Mouse (Mus musculus) liver, postnatal 0 days (tissue): ENCODE measurements around the gene Ube2m. TPM values are rescaled to one million over a fixed set of nuclear protein-coding genes. Genes with fewer than 3 reads are reported as not detected.
"Not testable (repeated sequence)": the region's sequence is repeated elsewhere in the genome, so short reads cannot be mapped to it uniquely, and the experiment has no call there.

ENCODE experiments used
- ATAC-seq: fragments of 200-750 bp; cut with Nextera tagmentation; 2 replicates; pipeline ENCODE4 v1.8.0; 2017; ENCODE audit warnings: mild to moderate bottlenecking, moderate library complexity
- DNase-seq: peaks from one replicate; pipeline ENCODE4 v3.0.0-alpha.2; 2016
- H3K27ac ChIP-seq: fragments of 300-500 bp; sonication (generic); 2 replicates; pipeline ENCODE4 v1.5.1; 2014; ENCODE audit warnings: antibody characterized with exemption, moderate library complexity, mild to moderate bottlenecking, low read depth
- H3K27me3 ChIP-seq: fragments of 300-500 bp; sonication (generic); 2 replicates; pipeline ENCODE4 v1.6.1; 2014; ENCODE audit warnings: low read length, control low read depth, mixed read lengths; ENCODE audit not compliant: insufficient read depth
- H3K36me3 ChIP-seq: fragments of 300-500 bp; sonication (generic); replicated peaks from 2 replicates; pipeline ENCODE4 v1.6.1; 2014; ENCODE audit warnings: mild to moderate bottlenecking, control low read depth, low read length, moderate library complexity, mixed read lengths; ENCODE audit not compliant: insufficient read depth
- H3K4me1 ChIP-seq: fragments of 300-500 bp; sonication (generic); 2 replicates; pipeline ENCODE4 v1.6.1; 2014; ENCODE audit warnings: antibody characterized with exemption, mild to moderate bottlenecking, control low read depth; ENCODE audit not compliant: insufficient read depth
- H3K4me2 ChIP-seq: fragments of 300-500 bp; sonication (generic); 2 replicates; pipeline ENCODE4 v1.6.1; 2014; ENCODE audit warnings: low read depth, mild to moderate bottlenecking, low read length, moderate library complexity, mixed read lengths
- H3K4me3 ChIP-seq: fragments of 300-500 bp; sonication (generic); 2 replicates; pipeline ENCODE4 v1.5.1; 2014; ENCODE audit warnings: low read depth, low read length
- H3K9ac ChIP-seq: fragments of 300-500 bp; sonication (generic); replicated peaks from 2 replicates; pipeline ENCODE4 v1.6.1; 2014; ENCODE audit warnings: mild to moderate bottlenecking, moderate library complexity
- H3K9me3 ChIP-seq: fragments of 300-500 bp; sonication (generic); 2 replicates; pipeline ENCODE4 v1.6.1; 2016; ENCODE audit warnings: mild to moderate bottlenecking, control low read depth, low read length, mixed read lengths
- CTCF ChIP-seq: sonication (generic); IDR thresholded peaks from 2 replicates; pipeline ENCODE4 v1.5.1; 2016; ENCODE audit warnings: antibody characterized with exemption, low read depth
- EP300 ChIP-seq: IDR thresholded peaks from 2 replicates; pipeline ENCODE4 v1.6.1; 2016; ENCODE audit warnings: antibody characterized with exemption, low read depth, mild to moderate bottlenecking
- WGBS: fragments of 180-500 bp; shearing (Covaris S2); extraction: QIAGEN DNeasy Blood & Tissue Kit; methylation state at CpG from one replicate; pipeline ENCODE4 v1.1.7; 2014; ENCODE audit not compliant: insufficient replicate concordance; 5-methylcytosine and 5-hydroxymethylcytosine counted together
- polyA plus RNA-seq: library from polyadenylated mRNA; unstranded; fragments of >200 nt; fragmentation: Nextera tagmentation; extraction: Ambion mirVana; gene quantifications from 2 replicates; pipeline ENCODE4 v1.2.1, GENCODE M21; 2015

The Ube2m gene
- polyA plus RNA-seq = 53.8 and 59.8 TPM in 2 replicates

DNA sequence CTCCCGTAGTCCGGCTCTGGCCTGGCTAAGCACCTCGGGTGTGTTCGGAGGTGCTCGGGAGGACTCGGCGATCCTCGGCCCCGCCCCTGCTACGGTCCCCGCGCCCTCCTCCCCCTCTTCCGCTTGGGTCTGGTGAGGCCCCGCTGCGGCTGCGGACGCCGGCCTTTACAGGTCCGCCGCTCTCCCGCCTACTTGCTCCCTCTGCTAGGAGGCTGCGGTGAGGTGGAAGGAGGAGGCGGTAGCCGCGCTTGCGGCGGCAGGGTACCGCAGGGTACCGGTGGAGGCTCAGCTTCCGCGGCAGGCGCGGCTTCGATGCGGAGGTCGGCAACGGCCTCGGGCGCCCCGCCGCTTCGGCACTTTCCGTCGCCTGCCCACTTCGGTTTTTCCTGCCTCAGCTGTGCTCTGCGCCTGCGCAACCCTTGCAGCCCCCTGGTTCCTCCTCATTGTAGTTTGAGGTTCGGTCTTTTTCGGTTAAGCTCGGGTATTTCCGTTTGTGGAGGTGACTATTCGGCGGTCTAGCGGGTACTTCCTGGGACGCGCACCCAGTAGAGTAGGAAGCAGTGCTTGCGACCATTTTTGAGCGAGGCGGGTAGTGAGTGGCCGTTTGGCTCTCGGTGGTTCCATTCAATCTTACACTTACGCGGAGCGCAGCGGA, at the start of gene Ube2m:
Ube2m (minus strand) TSS at position 375 of the 655 bp plus-strand sequence.
- H3K36me3 ChIP-seq = peaks cover 18% of the 10 kb centered on the region
- H3K27ac ChIP-seq = peak within 1 kb of the TSS; percentile 100
- H3K9ac ChIP-seq = peak within 1 kb of the TSS; percentile 100
- H3K4me3 ChIP-seq = peak within 1 kb of the TSS; percentile 85
- no peaks in the 10 kb centered on the region for H3K9me3 ChIP-seq
- ATAC-seq (peak; percentile 92), DNase-seq (peak; percentile 96)
- H3K4me2 ChIP-seq = peak within 1 kb of the TSS; percentile 85
- H3K4me1 ChIP-seq = peaks cover 39% of the 10 kb centered on the region
- peaks cover 4% of the 10 kb centered on the region; the same call in 1 of the 2 replicates for H3K27me3 ChIP-seq
- TF ChIP-seq EP300 = no peak
- TF ChIP-seq CTCF = no peak
- under 1% methylated on average over 62 of the region's 65 CpGs for WGBS

- TF ChIP-seq EP300 (no peak), CTCF (no peak)
- no peak overlapping the region for H3K9ac ChIP-seq
- no peak overlapping the region for H3K4me2 ChIP-seq
- H3K4me1 ChIP-seq = no peaks in the 10 kb centered on the region
- H3K27me3 ChIP-seq = no peaks in the 10 kb centered on the region
- H3K4me3 ChIP-seq = no peak overlapping the region
- H3K36me3 ChIP-seq = no peaks in the 10 kb centered on the region
- no peak overlapping the region for H3K27ac ChIP-seq
- ATAC-seq (no peak), DNase-seq (no peak)
- 53% methylated on average over 5 of the region's 5 CpGs for WGBS
- H3K9me3 ChIP-seq = no peaks in the 10 kb centered on the region
These were observed 34.2 kb upstream of the Ube2m start for GRCm38 (mm10) chr7:13072293-13072692.

- not testable (repeated sequence) for H3K9me3 ChIP-seq, H3K4me1 ChIP-seq, DNase-seq, H3K36me3 ChIP-seq, H3K4me3 ChIP-seq, H3K27ac ChIP-seq, H3K9ac ChIP-seq, H3K27me3 ChIP-seq, ATAC-seq, H3K4me2 ChIP-seq
- TF ChIP-seq CTCF = peak; percentile 68
- 8% methylated on average over 1 of the region's 2 CpGs for WGBS
These were observed 25.3 kb upstream of the Ube2m start for GRCm38 (mm10) chr7:13063399-13063798.

- 87% methylated on average over 9 of the region's 9 CpGs for WGBS
- Histone ChIP-seq H3K4me3 (no peak overlapping the region), H3K9me3 (no peaks in the 10 kb centered on the region), H3K4me2 (no peak overlapping the region), H3K4me1 (peaks cover 5% of the 10 kb centered on the region), H3K27me3 (no peaks in the 10 kb centered on the region), H3K9ac (no peak overlapping the region), H3K27ac (no peak overlapping the region), H3K36me3 (no peaks in the 10 kb centered on the region)
- DNase-seq = no peak
- TF ChIP-seq CTCF (no peak), EP300 (no peak)
- ATAC-seq = no peak
These were observed 21.5 kb upstream of the Ube2m start for GRCm38 (mm10) chr7:13059536-13059935.

DNA sequence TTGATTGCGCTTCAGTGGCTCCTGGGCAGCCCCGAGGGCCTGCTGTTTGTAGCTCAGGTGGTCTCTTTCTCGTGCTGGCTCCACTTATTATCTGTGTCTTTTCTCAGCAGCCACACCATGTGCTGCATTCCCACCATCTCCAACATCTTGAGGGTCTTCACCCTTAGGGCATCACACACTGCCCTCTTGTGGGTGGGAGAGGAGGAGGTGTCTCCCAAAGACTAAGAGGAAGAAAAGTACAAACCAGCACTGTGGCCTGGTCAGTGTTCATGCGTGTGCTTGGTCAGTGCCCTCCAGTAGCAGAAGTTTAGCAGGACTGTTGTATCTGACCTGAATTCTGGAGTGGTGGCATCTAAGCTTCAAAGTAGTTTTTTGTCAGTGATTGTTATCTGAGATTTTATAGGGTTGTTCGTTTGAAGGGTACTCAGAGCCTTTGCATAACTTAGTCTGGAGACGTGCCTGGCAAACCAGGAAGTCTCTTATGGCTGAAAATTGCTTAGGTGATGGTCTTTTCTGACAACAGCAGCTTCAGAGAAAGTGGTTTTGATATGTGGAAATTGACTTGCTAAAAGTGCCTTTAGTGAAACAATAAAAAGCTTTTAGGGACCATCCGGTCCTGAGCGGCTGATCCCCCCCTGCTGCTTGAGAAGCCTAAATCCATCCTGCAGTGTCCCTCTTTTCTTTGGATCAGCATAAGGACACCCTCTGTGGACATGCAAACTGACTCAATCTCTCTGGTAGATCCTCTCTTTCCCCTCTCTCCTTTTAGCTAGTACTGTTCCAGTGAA, 19.0 kb upstream of the Ube2m start:
- ATAC-seq (no peak), DNase-seq (no peak)
- no peaks in the 10 kb centered on the region for H3K36me3 ChIP-seq
- 65% methylated on average over 8 of the region's 8 CpGs for WGBS
- H3K27me3 ChIP-seq = no peaks in the 10 kb centered on the region
- H3K4me2 ChIP-seq = no peak overlapping the region
- no peak overlapping the region for H3K9ac ChIP-seq
- H3K9me3 ChIP-seq = no peaks in the 10 kb centered on the region
- TF ChIP-seq EP300 (no peak), CTCF (peak; percentile 41)
- no peak overlapping the region for H3K27ac ChIP-seq
- no peak overlapping the region for H3K4me3 ChIP-seq
- peaks cover 12% of the 10 kb centered on the region for H3K4me1 ChIP-seq

- ATAC-seq (peak; percentile 93), DNase-seq (peak; percentile 87)
- Histone ChIP-seq H3K36me3 (no peaks in the 10 kb centered on the region), H3K9ac (peak within 1 kb of the TSS; percentile 61), H3K27ac (no peak within 1 kb of the TSS), H3K9me3 (no peaks in the 10 kb centered on the region), H3K27me3 (no peaks in the 10 kb centered on the region), H3K4me1 (peaks cover 12% of the 10 kb centered on the region), H3K4me3 (peak within 1 kb of the TSS; percentile 77), H3K4me2 (peak within 1 kb of the TSS; percentile 90)
- whole genome bisulfite sequencing = under 1% methylated on average over 41 of the region's 41 CpGs
- TF ChIP-seq EP300 (no peak), CTCF (no peak)
These were observed 16.4 kb upstream of the Ube2m start, which contains the start of gene Mzf1 for GRCm38 (mm10) chr7:13054287-13055010. Gene Mzf1, minus strand, starts transcription at chr7:13054764.
